Mouse (Mus musculus): ENCODE measurements around the gene Nt5c3. TPM values are rescaled to one million over a fixed set of nuclear protein-coding genes. Genes with fewer than 3 reads are reported as not detected.

The Nt5c3 gene
- total and polyA plus RNA-seq, 3 experiments = 16.9 to 75.5 (median 62.4) TPM

GRCm38 (mm10) chr6:56906121-56906846 is 17.4 kb downstream of the Nt5c3 start:
- Histone ChIP-seq H3K9ac (ENCODE audit: low read depth, low read length) (no peak overlapping the region), H3K27me3 (ENCODE audit: control insufficient read depth, insufficient read depth, low read length) (no peaks in the 10 kb centered on the region), H3K27ac (no peak overlapping the region), H3K4me3 (no peak overlapping the region), H3K4me1 (ENCODE audit: control insufficient read depth, insufficient read depth, low read length) (peaks cover 7% of the 10 kb centered on the region), H3K79me2 (replicated peaks; ENCODE audit: control insufficient read depth, insufficient read depth, low read length) (no peaks in the 10 kb centered on the region; the same call in 1 of the 2 replicates), H3K36me3 (ENCODE audit: control insufficient read depth, insufficient read depth, low read length) (no peaks in the 10 kb centered on the region; the same call in 1 of the 2 replicates)
- no peak for DNase-seq
- intact Hi-C loops (cut with DNase I) = loop anchor here (5.0 kb wide), 1 partner anchor 54 kb away; no protein-coding TSS in a partner anchor
- TF ChIP-seq POLR2A (IDR thresholded peaks at IDR 0.05; ENCODE audit: insufficient read depth, low read depth, low read length) (no peak), CTCF (IDR thresholded peaks at IDR 0.05) (no peak), EP300 (IDR thresholded peaks at IDR 0.05; ENCODE audit: insufficient read depth, low read depth, low read length) (no peak)
- 47% methylated on average over 8 of the region's 8 CpGs for WGBS

DNA sequence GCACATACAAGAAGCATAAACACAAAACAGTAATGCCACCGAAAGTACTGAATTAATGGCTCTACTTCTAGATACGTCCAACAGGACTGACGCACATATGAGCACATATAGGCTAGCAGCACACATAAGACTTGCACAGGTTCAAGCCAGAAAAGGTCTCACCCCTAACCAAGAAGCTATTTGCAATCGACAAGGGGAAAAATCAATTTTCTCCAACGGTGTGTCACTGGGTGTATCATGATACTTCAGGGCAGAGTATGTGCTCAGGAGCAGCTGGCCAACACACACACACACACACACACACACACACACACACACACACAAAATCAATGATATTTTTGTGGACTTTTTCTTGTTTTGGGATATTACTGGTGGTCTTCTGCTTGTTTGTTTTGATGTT is 18.2 kb downstream of the Nt5c3 start:
- H3K27ac ChIP-seq = no peak overlapping the region
- no peaks in the 10 kb centered on the region for H3K27me3 ChIP-seq (ENCODE audit: control insufficient read depth, insufficient read depth, low read length)
- TF ChIP-seq CTCF (IDR thresholded peaks at IDR 0.05) (no peak), POLR2A (IDR thresholded peaks at IDR 0.05; ENCODE audit: insufficient read depth, low read depth, low read length) (no peak), EP300 (IDR thresholded peaks at IDR 0.05; ENCODE audit: insufficient read depth, low read depth, low read length) (no peak)
- WGBS = 85% methylated on average over 5 of the region's 5 CpGs
- DNase-seq = no peak
- H3K36me3 ChIP-seq (ENCODE audit: control insufficient read depth, insufficient read depth, low read length) = no peaks in the 10 kb centered on the region; the same call in 1 of the 2 replicates
- H3K79me2 ChIP-seq (replicated peaks; ENCODE audit: control insufficient read depth, insufficient read depth, low read length) = no peaks in the 10 kb centered on the region; the same call in 1 of the 2 replicates
- H3K4me3 ChIP-seq = no peak overlapping the region
- no peak overlapping the region for H3K9ac ChIP-seq (ENCODE audit: low read depth, low read length)
- intact Hi-C loops (cut with DNase I) = loop anchor here (5.0 kb wide), 1 partner anchor 53 kb away; no protein-coding TSS in a partner anchor
- H3K4me1 ChIP-seq (ENCODE audit: control insufficient read depth, insufficient read depth, low read length) = peaks cover 7% of the 10 kb centered on the region

DNA sequence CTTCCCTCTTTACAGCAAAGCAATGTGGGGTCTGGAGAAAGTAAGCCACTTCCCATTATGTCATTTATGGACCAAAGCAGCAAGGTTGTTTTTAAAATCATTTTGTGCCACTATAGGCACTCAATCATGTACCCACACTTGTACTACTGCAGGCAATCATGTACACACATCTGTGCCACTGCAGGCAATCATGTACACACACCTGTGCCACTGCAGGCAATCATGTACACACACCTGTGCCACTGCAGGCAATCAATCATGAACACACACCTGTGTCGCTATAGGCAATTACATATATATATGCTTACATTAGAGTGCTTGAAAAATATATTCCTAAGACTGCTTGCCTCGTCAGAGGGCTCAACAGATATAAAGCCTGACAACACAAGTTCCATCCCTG is 18.8 kb downstream of the Nt5c3 start:
- Histone ChIP-seq H3K79me2 (replicated peaks; ENCODE audit: control insufficient read depth, insufficient read depth, low read length) (no peaks in the 10 kb centered on the region; the same call in 1 of the 2 replicates), H3K27ac (no peak overlapping the region; the same call in 1 of the 2 replicates), H3K27me3 (ENCODE audit: control insufficient read depth, insufficient read depth, low read length) (no peaks in the 10 kb centered on the region), H3K9ac (ENCODE audit: low read depth, low read length) (no peak overlapping the region), H3K36me3 (ENCODE audit: control insufficient read depth, insufficient read depth, low read length) (no peaks in the 10 kb centered on the region; the same call in 1 of the 2 replicates), H3K4me1 (ENCODE audit: control insufficient read depth, insufficient read depth, low read length) (peaks cover 7% of the 10 kb centered on the region), H3K4me3 (no peak overlapping the region)
- WGBS = 90% methylated on average over 2 of the region's 2 CpGs
- intact Hi-C loops (cut with DNase I) = loop anchor here (5.0 kb wide), 1 partner anchor 53 kb away; no protein-coding TSS in a partner anchor
- no peak for DNase-seq
- TF ChIP-seq EP300 (IDR thresholded peaks at IDR 0.05; ENCODE audit: insufficient read depth, low read depth, low read length) (no peak), CTCF (IDR thresholded peaks at IDR 0.05) (no peak), POLR2A (IDR thresholded peaks at IDR 0.05; ENCODE audit: insufficient read depth, low read depth, low read length) (no peak)

DNA sequence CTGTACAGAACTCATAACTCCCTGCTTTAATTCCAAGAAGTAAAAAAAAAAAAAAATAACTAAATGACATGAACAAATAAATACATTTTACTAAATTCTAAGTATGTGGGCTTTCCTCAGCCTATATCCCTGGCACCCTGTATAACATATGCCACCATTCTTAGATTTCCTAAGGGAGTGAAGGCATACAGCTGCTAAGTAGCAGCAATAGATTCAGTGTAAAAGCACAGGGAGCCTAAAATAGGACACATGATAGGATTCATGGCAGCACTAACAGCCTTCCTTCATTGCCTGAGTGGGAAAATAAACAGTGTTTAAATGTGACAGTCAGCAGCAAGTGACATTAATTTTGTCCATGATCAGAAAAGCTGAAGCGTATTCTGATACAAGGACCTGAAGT is 19.4 kb downstream of the Nt5c3 start:
- intact Hi-C loops (cut with DNase I) = no loop called here
- DNase-seq = no peak
- Histone ChIP-seq H3K9ac (ENCODE audit: low read depth, low read length) (no peak overlapping the region), H3K4me3 (no peak overlapping the region), H3K79me2 (replicated peaks; ENCODE audit: control insufficient read depth, insufficient read depth, low read length) (no peaks in the 10 kb centered on the region; the same call in 1 of the 2 replicates), H3K27ac (peak overlapping the region; percentile 31), H3K4me1 (ENCODE audit: control insufficient read depth, insufficient read depth, low read length) (peaks cover 7% of the 10 kb centered on the region), H3K36me3 (ENCODE audit: control insufficient read depth, insufficient read depth, low read length) (no peaks in the 10 kb centered on the region; the same call in 1 of the 2 replicates), H3K27me3 (ENCODE audit: control insufficient read depth, insufficient read depth, low read length) (no peaks in the 10 kb centered on the region)
- no peak for TF ChIP-seq EP300 (IDR thresholded peaks at IDR 0.05; ENCODE audit: insufficient read depth, low read depth, low read length)
- TF ChIP-seq CTCF (IDR thresholded peaks at IDR 0.05) = no peak
- no peak for TF ChIP-seq POLR2A (IDR thresholded peaks at IDR 0.05; ENCODE audit: insufficient read depth, low read depth, low read length)
- 49% methylated on average over 1 of the region's 1 CpGs for WGBS

DNA sequence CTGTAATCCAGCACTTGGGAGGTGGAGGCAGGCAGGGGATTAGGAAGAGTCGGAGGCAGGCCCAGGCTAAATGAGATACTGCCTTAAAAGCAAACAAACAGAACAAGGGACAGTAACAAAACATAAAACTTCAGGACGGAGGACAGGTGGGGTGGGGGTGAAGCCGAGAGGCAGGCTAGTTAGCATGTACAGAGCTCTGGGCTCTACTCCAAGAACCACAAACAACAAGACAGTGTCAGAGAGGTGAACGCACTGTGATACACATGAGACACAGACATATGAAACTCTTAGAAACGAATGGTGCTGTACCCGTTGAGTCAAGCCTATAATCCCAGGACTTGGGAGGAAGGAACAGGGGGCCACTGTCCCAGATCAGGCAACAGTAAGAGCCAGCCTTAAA is 19.9 kb downstream of the Nt5c3 start:
- 24% methylated on average over 6 of the region's 6 CpGs for WGBS
- Histone ChIP-seq H3K4me3 (no peak overlapping the region), H3K79me2 (replicated peaks; ENCODE audit: control insufficient read depth, insufficient read depth, low read length) (no peaks in the 10 kb centered on the region; the same call in 1 of the 2 replicates), H3K27me3 (ENCODE audit: control insufficient read depth, insufficient read depth, low read length) (no peaks in the 10 kb centered on the region), H3K27ac (peak overlapping the region; percentile 31), H3K9ac (ENCODE audit: low read depth, low read length) (no peak overlapping the region), H3K36me3 (ENCODE audit: control insufficient read depth, insufficient read depth, low read length) (peaks cover 2% of the 10 kb centered on the region; the same call in 1 of the 2 replicates), H3K4me1 (ENCODE audit: control insufficient read depth, insufficient read depth, low read length) (peaks cover 7% of the 10 kb centered on the region)
- DNase-seq = no peak
- TF ChIP-seq EP300 (IDR thresholded peaks at IDR 0.05; ENCODE audit: insufficient read depth, low read depth, low read length) = no peak
- TF ChIP-seq CTCF (IDR thresholded peaks at IDR 0.05) = no peak
- TF ChIP-seq POLR2A (IDR thresholded peaks at IDR 0.05; ENCODE audit: insufficient read depth, low read depth, low read length) = no peak
- intact Hi-C loops (cut with DNase I) = no loop called here

All from heart, adult 2 months (tissue).